Mouse (Mus musculus): Measurements from ENCODE around the gene Arhgap15.

Gene Arhgap15

GRCm38 (mm10) chr2:44304971-44305808 lies 556.6 kb downstream of the Arhgap15 start:
- peak; percentile 92 for DNase-seq (ENCODE audit: low spot score)

DNA sequence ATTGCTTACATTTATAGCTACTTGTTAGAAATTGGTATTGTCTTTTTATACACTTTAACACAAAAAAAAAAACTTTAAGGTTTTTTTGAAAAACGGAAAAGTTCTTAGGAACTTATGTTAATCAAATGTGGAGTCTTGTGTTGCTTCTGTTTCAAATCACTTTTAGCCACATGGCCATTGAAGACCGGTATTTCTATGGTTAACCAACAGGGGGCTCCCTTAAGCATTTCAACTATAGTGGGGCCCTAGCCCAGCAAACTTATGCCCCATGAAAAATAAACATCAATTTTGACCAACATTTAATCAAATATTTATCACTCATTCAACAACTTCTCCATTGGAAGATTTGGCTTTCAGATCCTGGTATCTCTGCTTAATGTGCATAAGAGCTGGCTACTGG lies 557.5 kb downstream of the Arhgap15 start:
- DNase-seq (ENCODE audit: low spot score) = peak; percentile 41

GRCm38 (mm10) chr2:44309124-44309523 lies 560.5 kb downstream of the Arhgap15 start:
- no peak for DNase-seq (ENCODE audit: low spot score)

GRCm38 (mm10) chr2:44309556-44309955 lies 560.9 kb downstream of the Arhgap15 start:
- no peak for DNase-seq (ENCODE audit: low spot score)

DNA sequence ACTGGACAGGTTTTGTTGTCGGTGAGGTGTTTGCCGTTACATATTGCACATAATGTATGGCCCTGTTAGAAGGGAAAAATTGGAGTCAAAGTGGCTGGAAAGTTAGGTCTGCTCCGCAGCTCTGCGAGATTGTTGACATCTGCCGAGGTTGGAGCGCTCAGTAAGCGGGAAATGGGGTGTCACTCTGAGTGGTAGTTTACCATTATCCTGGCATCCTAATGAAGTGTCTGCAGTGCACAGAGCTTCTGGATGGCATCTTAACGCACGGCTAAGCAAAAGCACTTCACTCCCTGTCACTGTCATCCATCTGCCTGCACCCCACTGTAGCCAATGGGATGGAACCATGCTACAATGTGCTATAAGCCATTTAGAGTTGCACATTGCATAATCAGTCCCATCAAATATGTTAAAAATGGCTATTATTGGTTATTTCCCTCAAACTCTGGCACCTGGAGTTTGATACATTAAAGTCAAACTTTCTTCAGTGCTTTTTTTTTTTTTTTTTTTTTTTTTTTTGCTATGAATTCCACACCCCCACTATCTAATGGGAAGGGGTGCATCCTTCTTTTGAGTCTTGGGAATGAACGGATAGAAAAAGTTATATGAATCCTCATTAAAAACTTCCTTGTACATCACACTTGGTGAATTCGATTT lies 561.6 kb downstream of the Arhgap15 start:
- DNase-seq (ENCODE audit: low spot score) = no peak

DNA sequence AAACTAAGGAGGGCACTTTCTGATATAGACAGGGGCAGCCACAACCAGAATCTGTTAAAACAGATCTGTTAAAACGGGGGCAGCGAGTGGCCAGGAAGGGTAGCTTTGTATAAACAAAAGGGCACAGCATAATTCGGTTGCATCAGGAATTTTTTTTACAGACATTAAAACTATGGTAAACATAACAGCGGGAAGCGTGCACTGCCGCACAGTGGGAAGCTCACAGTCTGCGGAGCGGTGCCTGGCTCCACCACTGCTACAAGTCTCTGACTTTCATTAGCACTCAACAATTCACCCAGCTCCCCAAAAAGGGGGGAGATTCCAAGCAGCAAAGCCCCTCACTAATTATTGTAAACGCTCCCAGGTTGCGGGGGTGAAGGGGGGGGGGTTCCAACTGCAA lies 562.6 kb downstream of the Arhgap15 start:
- no peak for DNase-seq (ENCODE audit: low spot score)

- no peak for DNase-seq (ENCODE audit: low spot score)
Measured at GRCm38 (mm10) chr2:44313573-44313972, 564.9 kb downstream of the Arhgap15 start.

- no peak for DNase-seq (ENCODE audit: low spot score)
Measured at GRCm38 (mm10) chr2:44318436-44318835, 569.8 kb downstream of the Arhgap15 start.

- DNase-seq (ENCODE audit: low spot score) = no peak
Measured at GRCm38 (mm10) chr2:44319479-44319878, 570.9 kb downstream of the Arhgap15 start.

DNA sequence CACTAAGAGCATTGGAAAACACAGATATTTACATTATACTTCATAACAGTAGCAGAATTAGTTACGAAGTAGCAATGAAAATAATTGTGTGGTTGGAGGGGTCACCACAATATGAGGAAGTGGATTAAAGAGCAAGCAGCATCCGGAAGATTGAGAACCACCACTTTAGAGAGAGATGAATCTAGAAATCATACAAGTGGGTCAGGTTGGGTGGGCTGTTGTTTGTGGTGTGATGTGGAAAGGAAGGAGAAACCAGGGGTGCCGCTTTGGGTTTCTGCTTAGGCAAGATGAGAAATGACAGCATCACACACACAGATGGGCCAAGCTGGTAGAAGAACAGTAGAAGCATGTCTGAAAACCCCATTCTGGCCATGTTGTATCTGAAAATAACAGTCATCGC lies 575.2 kb downstream of the Arhgap15 start:
- no peak for DNase-seq (ENCODE audit: low spot score)

DNA sequence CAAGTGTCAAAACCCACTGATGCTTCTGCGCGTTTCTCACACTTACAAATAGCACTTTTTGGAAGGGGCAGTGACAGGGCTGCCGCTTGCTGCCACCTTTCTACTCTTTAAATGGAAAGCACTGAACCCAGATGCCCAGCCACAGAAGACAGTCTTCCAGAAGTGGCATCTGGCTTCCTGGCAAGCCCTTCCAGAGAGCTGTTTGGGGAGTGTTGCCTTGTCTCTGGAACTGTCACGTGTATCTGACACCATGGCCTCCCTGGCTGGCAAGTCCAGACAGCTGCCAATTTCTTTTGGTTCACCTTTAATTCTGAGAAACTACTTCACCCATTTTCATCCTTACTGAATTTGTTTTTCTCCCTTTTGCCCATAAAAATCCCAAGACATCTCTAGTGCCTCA lies 584.7 kb downstream of the Arhgap15 start:
- DNase-seq (ENCODE audit: low spot score) = peak; percentile 84

DNA sequence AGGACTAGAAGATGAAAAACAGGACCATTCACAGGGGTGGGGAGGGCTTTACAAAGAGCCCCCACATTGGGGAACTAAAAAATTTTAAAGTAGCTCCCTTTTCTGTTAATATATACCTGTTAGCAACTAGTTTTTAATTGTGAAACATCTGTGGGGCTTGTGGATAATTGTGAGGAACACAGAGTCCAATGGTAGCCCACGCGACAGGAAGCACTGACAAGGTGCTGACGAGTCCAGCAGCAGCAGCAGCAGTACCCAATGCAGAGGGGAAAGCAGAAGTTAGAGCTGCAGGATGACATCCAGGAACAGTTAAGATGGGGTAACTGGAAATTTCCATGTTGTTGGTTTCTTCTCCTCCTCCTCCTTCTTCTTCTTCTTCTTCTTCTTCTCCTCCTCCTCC lies 585.4 kb downstream of the Arhgap15 start:
- DNase-seq (ENCODE audit: low spot score) = no peak

GRCm38 (mm10) chr2:44334517-44334916 lies 585.9 kb downstream of the Arhgap15 start:
- DNase-seq (ENCODE audit: low spot score) = no peak

DNA sequence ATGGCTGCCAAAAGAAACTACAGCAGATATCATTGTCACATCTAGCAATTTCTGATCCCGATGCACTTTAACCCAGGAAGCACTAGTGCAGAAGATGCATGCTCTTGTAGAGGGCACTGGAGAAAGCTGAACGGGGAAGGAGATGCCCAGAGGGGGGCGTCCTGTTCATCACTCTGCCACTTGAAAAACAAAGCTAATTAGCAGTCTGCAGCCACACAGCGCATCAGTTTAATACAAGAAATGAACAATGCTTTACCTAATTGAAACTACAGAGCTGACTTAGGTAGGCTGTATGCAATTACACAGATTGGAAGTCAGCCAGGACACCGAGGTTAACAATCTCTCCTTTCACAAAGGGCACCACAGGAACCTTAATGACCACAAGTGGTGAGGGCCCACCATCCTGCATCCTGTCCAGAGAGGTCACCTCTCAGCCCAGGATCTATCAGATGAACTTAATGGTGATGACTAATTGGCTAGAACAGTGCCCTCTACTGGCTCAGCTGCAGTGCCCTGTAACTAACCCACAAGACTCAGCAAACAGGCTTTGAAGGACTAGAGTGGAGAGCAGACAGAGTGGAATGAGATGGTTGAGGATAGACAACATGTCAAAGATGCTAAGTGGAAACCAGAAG lies 588.2 kb downstream of the Arhgap15 start:
- peak; percentile 17 for DNase-seq (ENCODE audit: low spot score)

- no peak for DNase-seq (ENCODE audit: low spot score)
Measured at GRCm38 (mm10) chr2:44338467-44338866, 589.8 kb downstream of the Arhgap15 start.

DNA sequence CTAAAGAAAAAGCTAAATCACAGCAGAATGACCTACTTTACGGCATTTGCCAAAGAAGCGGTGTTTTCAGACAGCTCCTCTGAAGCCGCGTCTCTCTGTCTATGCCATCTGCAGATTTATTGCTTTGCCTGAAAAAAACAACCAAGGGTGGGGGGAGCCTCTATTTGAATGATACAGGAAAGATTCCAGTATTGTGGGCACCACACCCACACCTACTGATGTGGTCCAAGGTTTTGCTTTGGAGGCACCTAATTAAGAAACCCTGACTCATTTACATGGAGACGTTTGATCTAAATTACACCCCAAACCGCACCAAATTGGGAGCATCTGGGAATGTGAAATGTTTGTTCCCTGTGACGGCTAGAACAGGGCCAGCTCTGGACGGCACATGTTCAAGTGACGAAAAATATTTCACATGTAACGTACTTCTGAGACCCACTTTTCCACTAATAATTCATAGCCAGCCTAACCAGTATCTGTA lies 592.5 kb downstream of the Arhgap15 start:
- no peak for DNase-seq (ENCODE audit: low spot score)

- no peak for DNase-seq (ENCODE audit: low spot score)
Measured at GRCm38 (mm10) chr2:44344861-44345260, 596.2 kb downstream of the Arhgap15 start.

DNA sequence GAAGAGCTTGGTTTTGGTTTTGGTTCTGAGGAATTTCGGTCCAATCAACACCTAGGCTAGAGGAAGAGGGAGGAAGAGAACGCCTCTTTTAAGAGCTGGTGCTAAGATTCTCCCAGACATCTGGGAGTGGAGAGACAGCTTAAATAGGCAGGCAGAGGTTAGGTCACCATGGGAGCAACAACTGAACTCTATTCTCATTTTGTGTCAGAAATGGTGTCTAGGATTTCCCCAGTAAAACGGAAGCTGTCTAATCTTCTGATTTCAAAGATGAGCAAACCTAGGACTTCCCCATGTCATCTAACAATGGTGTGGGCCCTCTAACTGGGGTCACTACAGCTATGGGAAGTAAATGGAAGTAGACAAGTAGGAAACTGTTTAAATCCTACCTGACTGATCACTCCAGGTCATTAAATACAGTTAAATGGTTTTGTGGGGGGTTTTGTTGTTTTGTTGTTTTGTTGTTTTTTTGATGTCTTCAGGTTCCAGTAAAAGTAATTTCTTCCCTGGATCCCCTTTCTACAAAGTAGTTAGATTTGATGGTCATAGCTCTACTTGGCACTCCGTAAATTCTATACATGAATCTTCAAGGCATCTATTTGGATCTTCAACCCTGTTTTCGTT lies 596.8 kb downstream of the Arhgap15 start:
- no peak for DNase-seq (ENCODE audit: low spot score)

- no peak for DNase-seq (ENCODE audit: low spot score)
Measured at GRCm38 (mm10) chr2:44346184-44346583, 597.6 kb downstream of the Arhgap15 start.

DNA sequence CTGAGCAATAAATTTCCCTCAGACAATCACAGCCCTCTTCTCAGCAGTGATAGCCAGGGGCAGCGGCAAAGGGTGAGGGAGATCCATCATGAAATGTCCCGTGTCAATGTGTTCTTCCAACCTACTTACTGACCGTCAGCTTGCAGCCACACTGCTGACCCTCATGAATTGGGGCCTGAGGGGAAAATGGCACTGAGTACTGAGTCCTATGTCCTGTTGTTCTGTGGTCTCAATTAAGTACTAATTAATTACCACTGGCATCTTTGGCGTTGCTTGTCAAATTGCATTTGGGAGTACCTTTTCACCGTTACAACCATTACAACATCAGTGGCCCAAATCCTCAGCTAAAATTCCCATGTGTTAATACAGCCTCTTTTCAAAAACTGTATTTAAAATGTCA lies 599.2 kb downstream of the Arhgap15 start:
- DNase-seq (ENCODE audit: low spot score) = no peak

DNA sequence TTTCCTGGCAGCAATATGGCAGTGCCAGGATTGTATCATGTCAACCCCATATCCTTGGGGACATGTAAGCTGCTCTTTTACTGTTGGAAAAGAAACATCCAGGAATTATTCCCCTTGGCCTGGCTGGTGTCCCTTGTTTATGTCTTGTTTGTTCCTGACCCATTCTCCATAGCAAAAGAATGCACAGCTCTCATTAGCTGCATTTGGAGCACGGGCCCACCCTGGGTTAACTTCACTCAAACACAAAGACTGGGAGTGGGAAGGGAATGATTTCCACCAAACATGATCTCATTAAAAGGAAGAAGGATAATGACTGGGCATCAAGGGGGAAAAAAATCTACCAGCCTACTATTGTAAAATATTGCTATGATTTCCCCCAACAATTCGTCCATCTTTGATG lies 600.5 kb downstream of the Arhgap15 start:
- DNase-seq (ENCODE audit: low spot score) = no peak

DNA sequence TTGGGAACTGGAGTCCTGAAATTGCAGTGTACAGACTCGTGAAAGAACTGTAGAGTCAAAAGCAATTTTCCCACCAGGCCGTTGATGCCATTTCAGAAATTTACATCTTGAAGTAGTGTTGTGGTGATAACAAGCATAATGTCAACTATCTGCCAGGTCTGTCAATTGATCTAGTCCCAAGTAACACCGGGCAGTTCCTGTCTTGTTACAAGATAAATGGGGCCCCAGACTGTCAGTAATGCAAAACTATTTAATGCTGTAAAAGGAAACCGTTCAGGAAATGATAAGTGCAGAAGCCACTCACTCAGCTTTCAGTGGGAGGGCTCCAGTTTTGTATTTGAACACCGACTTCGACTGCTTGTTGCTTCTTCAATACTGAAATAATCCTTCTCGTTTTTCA lies 604.3 kb downstream of the Arhgap15 start:
- DNase-seq (ENCODE audit: low spot score) = no peak

Measured in MN1 (cell line).